Mouse (Mus musculus) lung, postnatal 0 days (tissue): ENCODE data around the gene Cdv3.
A peak's percentile ranks its signal among the peaks of the same experiment; 100 is the strongest.

Source experiments
- CTCF ChIP-seq: IDR thresholded peaks from 2 replicates; pipeline ENCODE4 v1.5.1; 2016; ENCODE audit warnings: antibody characterized with exemption, mild to moderate bottlenecking
- EP300 ChIP-seq: IDR thresholded peaks from 2 replicates; pipeline ENCODE4 v1.6.1; 2016; ENCODE audit warnings: antibody characterized with exemption, mild to moderate bottlenecking, control low read depth

GRCm38 (mm10) chr9:103382989-103383388, 17.3 kb upstream of the Cdv3 start:
- no peak for TF ChIP-seq CTCF
- TF ChIP-seq EP300 = peak; percentile 19; the same call in 1 of the 2 replicates
